Mouse (Mus musculus) testis, adult 2 months (tissue): ENCODE measurements around the gene Gas6.

ENCODE experiments used
- CTCF ChIP-seq: fragments of 200-500 bp; IDR thresholded peaks from 2 replicates; pipeline ENCODE4 v1.5.1; 2012; ENCODE audit warnings: low read depth, mild to moderate bottlenecking, inconsistent platforms, low read length, moderate library complexity; ENCODE audit not compliant: control insufficient read depth, insufficient read depth, insufficient replicate concordance
- POLR2A ChIP-seq: fragments of 200-500 bp; IDR thresholded peaks from 2 replicates; pipeline ENCODE4 v1.6.1; 2012; ENCODE audit warnings: low read depth, mild to moderate bottlenecking, inconsistent platforms, low read length, moderate library complexity; ENCODE audit not compliant: control insufficient read depth

DNA sequence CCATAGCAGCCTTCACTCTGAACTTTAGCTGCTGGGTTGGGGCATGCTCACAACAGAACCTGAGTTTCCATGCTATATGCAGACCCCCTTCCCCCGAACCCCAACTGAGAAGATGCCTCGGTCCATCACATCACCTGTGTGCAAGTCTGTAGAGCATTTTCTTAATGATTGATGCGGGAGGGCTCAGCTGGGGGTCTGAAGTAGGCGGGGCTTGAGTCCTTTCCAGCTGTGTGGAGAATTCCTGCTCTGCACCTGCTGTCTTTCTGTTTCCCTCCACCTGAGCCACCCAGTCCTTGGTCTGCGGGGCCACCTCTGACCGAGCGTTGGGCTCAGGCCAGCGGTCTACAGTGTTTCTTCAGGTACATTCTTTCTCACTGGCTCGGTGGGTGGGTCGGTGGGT lies 59.4 kb downstream of the Gas6 start, which contains the start of gene Tmem255b:
- TF ChIP-seq CTCF (no peak), POLR2A (no peak)
